Mouse (Mus musculus) left cerebral cortex, postnatal 14 days (tissue): Measurements from ENCODE around the gene Commd8. TPM values are rescaled to one million over a fixed set of nuclear protein-coding genes. Genes with fewer than 3 reads are reported as not detected.
A peak's percentile ranks its signal among the peaks of the same experiment; 100 is the strongest.

Experiments
- DNase-seq, 2 experiments: peaks; one replicate each; pipeline ENCODE4 v3.0.0; 2021 to 2022; ENCODE audit warnings: low spot score in 2 of 2, mixed read lengths in 1 of 2
- intact Hi-C: fragments of 180-260 bp; cut with DNase I; formaldehyde crosslinking; loops from one replicate; pipeline ENCODE4 v1.15.1; 2025
- long read RNA-seq, 2 experiments: library from polyadenylated mRNA; stranded (forward); transcript quantifications; one replicate each; pipeline ENCODE4 v2.0.0; 2021
- total RNA-seq, 2 experiments: library from RNA; stranded (reverse); gene quantifications; 2 replicates each; pipeline ENCODE4 v1.2.3; 2021

Gene Commd8
- total RNA-seq: 10 to 100 TPM; 84.4 to 93.5 TPM
- long read RNA-seq, experiment 1, transcript Commd8-201 (5 exons, 3,895 nt): major isoform, 38 of 59 reads
- long read RNA-seq, experiment 1, partial matches to known transcripts: 0 of 59 reads
- long read RNA-seq, experiment 1, other reads (novel, unspliced or antisense): 19 of 59 reads
- long read RNA-seq, experiment 2, transcript Commd8-201 (5 exons, 3,895 nt): major isoform, 27 of 45 reads
- long read RNA-seq, experiment 2, partial matches to known transcripts: 0 of 45 reads
- long read RNA-seq, experiment 2, other reads (novel, unspliced or antisense): 17 of 45 reads

GRCm38 (mm10) chr5:72167594-72168284 is at the start of gene Commd8:
Gene Commd8, minus strand, starts transcription at chr5:72168189.
- intact Hi-C loops: no loop called here
- DNase-seq: peak; percentile 96 to 97

GRCm38 (mm10) chr5:72211741-72212140 is 43.8 kb upstream of the Commd8 start:
- DNase-seq: no peak
- intact Hi-C loops: no loop called here

- no peak for DNase-seq
These were observed 42.8 kb upstream of the Commd8 start for GRCm38 (mm10) chr5:72210812-72211139.

GRCm38 (mm10) chr5:72210123-72210811 is 42.3 kb upstream of the Commd8 start:
- intact Hi-C loops: no loop called here
- no peak for DNase-seq

More at GRCm38 (mm10) chr5:72210812-72211139, 42.8 kb upstream of the Commd8 start:
- intact Hi-C loops: no loop called here

- no peak for DNase-seq
- intact Hi-C loops: no loop called here
These were observed 40.5 kb upstream of the Commd8 start for GRCm38 (mm10) chr5:72208515-72208914.

GRCm38 (mm10) chr5:72205271-72205670 is 37.3 kb upstream of the Commd8 start:
- intact Hi-C loops: no loop called here

GRCm38 (mm10) chr5:72204507-72204906 is 36.5 kb upstream of the Commd8 start:
- no peak for DNase-seq
- intact Hi-C loops: no loop called here

More at GRCm38 (mm10) chr5:72205271-72205670, 37.3 kb upstream of the Commd8 start:
- DNase-seq: no peak

GRCm38 (mm10) chr5:72203734-72204073 is 35.7 kb upstream of the Commd8 start:
- intact Hi-C loops: no loop called here
- no peak for DNase-seq

- DNase-seq: peak; percentile 66 to 81
- intact Hi-C loops: no loop called here
These were observed 35.2 kb upstream of the Commd8 start for GRCm38 (mm10) chr5:72203028-72203733.

GRCm38 (mm10) chr5:72202016-72202415 is 34.0 kb upstream of the Commd8 start:
- no peak for DNase-seq
- intact Hi-C loops: no loop called here

- intact Hi-C loops: no loop called here
- no peak for DNase-seq
These were observed 33.6 kb upstream of the Commd8 start for GRCm38 (mm10) chr5:72201600-72201999.

- no peak for DNase-seq
- intact Hi-C loops: no loop called here
These were observed 27.5 kb upstream of the Commd8 start for GRCm38 (mm10) chr5:72195442-72195841.

GRCm38 (mm10) chr5:72191932-72192331 is 23.9 kb upstream of the Commd8 start:
- no peak for DNase-seq
- intact Hi-C loops: no loop called here

- no peak for DNase-seq
- intact Hi-C loops: no loop called here
These were observed 23.2 kb upstream of the Commd8 start for GRCm38 (mm10) chr5:72191154-72191553.

- intact Hi-C loops: no loop called here
- no peak for DNase-seq
These were observed 16.6 kb upstream of the Commd8 start for GRCm38 (mm10) chr5:72184437-72185100.

- intact Hi-C loops: no loop called here
- DNase-seq: no peak
These were observed 15.9 kb upstream of the Commd8 start for GRCm38 (mm10) chr5:72183929-72184328.

GRCm38 (mm10) chr5:72182804-72183203 is 14.8 kb upstream of the Commd8 start:
- intact Hi-C loops: no loop called here
- no peak for DNase-seq

- intact Hi-C loops: no loop called here
- DNase-seq: no peak
These were observed 13.2 kb upstream of the Commd8 start for GRCm38 (mm10) chr5:72181194-72181593.

GRCm38 (mm10) chr5:72175530-72175929 is 7.5 kb upstream of the Commd8 start:
- intact Hi-C loops: loop anchor here (10.0 kb wide), 1 partner anchor 579 kb away; the partner anchor contains the start of gene Txk
- no peak for DNase-seq
